Mouse (Mus musculus) neural tube, embryonic 10.5 days (tissue): ENCODE results near the gene Brwd3.
A peak's percentile ranks its signal among the peaks of the same experiment; 100 is the strongest.

Experiments
- DNase-seq: peaks from one replicate; pipeline ENCODE4 v3.0.0-alpha.2; 2017; ENCODE audit warnings: low spot score; ENCODE audit errors: extremely low spot score

The Brwd3 gene

GRCm38 (mm10) chrX:108834090-108834774 is at the start of gene Brwd3:
TSS of gene Brwd3 (minus strand) at chrX:108834372.
- DNase-seq = peak; percentile 67

- DNase-seq = no peak
These were observed 28.5 kb upstream of the Brwd3 start for GRCm38 (mm10) chrX:108862632-108863031.

- DNase-seq = no peak
These were observed 8.5 kb upstream of the Brwd3 start for GRCm38 (mm10) chrX:108842705-108843104.

GRCm38 (mm10) chrX:108836416-108836815 is 2.2 kb upstream of the Brwd3 start:
- no peak for DNase-seq

GRCm38 (mm10) chrX:108835233-108835632 is 1.1 kb upstream of the Brwd3 start:
- no peak for DNase-seq

- DNase-seq = peak; percentile 32
These were observed 671 bp downstream of the Brwd3 start for GRCm38 (mm10) chrX:108833381-108834020.

GRCm38 (mm10) chrX:108832674-108833189 is 1.4 kb downstream of the Brwd3 start:
- peak; percentile 64 for DNase-seq

- no peak for DNase-seq
These were observed 2.9 kb downstream of the Brwd3 start for GRCm38 (mm10) chrX:108831231-108831630.

- DNase-seq = no peak
These were observed 6.1 kb downstream of the Brwd3 start for GRCm38 (mm10) chrX:108828111-108828510.

- DNase-seq = no peak
These were observed 36.9 kb downstream of the Brwd3 start for GRCm38 (mm10) chrX:108797268-108797667.

- DNase-seq = no peak
These were observed 50.4 kb downstream of the Brwd3 start for GRCm38 (mm10) chrX:108783724-108784123.

- DNase-seq = no peak
These were observed 102.4 kb downstream of the Brwd3 start for GRCm38 (mm10) chrX:108731755-108732154.

- DNase-seq = no peak
These were observed 104.6 kb downstream of the Brwd3 start for GRCm38 (mm10) chrX:108729564-108729963.

- no peak for DNase-seq
These were observed 105.1 kb downstream of the Brwd3 start for GRCm38 (mm10) chrX:108729068-108729467.

- no peak for DNase-seq
These were observed 105.8 kb downstream of the Brwd3 start for GRCm38 (mm10) chrX:108728334-108728733.

GRCm38 (mm10) chrX:108724241-108724640 is 109.9 kb downstream of the Brwd3 start:
- DNase-seq = no peak

GRCm38 (mm10) chrX:108722447-108722846 is 111.7 kb downstream of the Brwd3 start:
- no peak for DNase-seq

GRCm38 (mm10) chrX:108704312-108704711 is 129.9 kb downstream of the Brwd3 start:
- no peak for DNase-seq
